Mouse (Mus musculus): Measurements from ENCODE around the gene Sap30l.
"Not testable (repeated sequence)": the region's sequence is repeated elsewhere in the genome, so short reads cannot be mapped to it uniquely, and the experiment has no call there.

The Sap30l gene

DNA sequence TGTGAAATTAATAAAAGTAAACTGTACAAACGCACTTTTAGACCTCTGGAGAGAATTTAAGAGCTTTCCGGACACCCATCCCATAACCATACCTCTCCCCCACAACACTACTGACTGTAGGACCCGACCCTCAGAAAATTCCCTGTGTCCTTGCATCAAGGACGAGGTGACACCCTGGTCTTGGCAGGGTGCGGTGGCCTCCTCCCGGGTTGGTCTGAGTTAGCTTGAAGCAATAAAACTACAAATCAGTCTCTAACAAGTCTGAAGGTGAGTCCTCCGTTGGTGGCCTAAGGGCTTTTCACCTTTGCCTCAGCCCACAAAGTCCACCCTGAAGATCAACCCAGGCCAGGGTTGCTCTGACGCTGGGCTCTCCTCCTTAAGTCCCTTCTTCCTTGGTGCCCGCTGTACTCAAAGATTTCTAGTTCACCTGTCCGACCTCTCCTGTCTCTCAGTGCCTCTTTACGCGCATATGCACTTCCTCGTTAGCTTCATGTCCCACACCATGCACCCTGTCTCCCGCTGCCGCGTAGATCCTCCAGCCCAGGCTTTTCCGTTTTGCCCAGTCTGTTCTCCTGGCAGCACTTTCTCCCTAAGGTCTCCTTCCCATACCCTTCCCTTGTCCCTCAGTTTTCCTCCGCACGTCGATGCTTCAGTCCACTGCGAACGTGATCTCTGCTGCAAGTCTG, 1.0 kb upstream of the Sap30l start:
- no peak for DNase-seq

- peak; percentile 56 for DNase-seq
Observed at GRCm38 (mm10) chr11:57801766-57802510, 501 bp downstream of the Sap30l start.

DNA sequence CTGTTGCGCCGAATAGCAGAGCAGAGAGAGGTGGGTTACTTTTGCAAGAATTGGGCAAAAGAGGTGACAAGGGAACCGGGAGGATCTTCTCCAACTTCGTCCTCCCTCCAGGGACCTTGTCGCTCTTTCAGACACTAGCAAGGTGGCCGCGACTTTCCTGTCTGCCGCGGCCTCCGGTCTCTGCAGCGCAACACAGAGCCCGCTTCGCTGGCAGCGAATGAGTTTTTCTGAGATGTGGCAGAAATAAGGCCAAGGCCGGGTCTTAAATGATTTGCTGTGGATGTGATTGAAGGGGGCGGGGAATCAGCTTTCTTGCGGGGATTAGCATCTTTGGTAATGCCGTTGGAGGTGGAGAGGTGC, 1.1 kb downstream of the Sap30l start:
- peak; percentile 15 for DNase-seq

DNA sequence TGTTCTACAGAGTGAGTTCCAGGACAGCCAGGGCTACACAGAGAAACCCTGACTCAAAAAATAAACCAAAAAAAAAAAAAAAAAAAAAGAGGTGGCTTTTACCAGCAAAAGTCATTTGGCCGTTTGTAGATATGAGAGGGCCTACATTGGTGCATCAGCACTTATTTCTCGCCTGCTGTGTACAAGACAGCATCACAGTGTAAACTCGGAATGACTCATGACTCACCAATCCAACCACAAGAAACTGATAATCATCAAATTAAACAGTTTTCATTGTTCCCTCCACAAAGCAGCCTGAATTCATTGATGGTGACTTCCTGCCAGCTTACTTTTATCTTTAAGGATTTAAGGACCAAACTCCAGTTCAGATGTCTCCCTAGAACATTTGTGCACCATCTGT, 3.6 kb downstream of the Sap30l start:
- DNase-seq, result no peak

DNA sequence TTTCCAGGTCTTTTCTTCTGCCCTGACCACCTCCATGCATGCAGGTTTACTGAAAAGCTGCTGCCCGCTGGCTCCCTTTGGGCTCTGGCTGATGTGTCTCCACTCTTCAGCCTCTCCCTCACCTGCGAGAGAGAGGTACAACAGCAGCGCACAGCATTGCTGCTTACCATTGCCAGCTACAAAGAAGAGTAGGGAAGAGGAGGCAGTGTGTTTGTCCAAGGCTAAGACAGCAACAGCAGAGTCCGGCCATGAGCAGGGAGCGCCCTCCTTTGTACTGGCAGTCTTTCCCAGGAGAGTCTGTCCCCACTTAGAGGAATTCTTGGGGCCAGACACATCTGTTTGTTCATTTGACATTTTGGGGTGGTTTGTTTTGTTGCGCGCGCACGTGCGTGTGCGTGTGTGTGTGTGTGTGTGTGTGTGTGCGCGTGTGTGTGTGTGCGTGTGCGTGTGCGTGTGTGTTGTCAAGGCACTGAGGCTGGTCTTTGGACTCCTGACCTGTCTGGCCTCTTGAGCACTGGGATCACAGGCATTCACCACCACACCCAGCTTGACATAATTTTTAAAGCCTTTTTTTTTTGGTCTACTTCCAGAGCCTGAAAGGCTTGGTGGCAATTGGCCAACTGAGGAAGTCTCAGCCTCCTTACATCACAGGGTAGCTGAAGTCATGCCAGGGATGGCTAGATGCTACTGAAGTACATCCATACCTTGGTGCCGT, 7.7 kb downstream of the Sap30l start:
- DNase-seq, result no peak

GRCm38 (mm10) chr11:57809732-57810098, 8.3 kb downstream of the Sap30l start:
- DNase-seq, result no peak

DNA sequence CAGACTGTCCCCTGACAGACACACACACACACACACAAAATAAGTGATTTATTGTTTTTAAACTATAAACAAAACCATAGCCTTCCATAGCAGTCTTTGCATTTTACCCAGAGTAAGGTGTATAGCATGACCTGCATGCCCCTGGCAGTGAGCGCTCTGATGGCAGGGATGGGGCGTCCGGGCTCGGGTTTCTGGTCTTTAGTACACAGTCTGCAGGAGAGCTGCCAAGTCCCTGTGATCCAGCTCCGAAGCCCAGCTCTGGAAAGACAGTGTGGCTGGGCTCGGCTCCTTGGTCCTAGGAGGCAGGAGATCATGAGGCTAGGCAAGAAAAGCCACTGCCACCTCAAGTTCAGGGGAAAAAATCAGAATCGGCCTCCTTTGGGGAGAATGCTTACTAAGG, 9.6 kb downstream of the Sap30l start:
- no peak for DNase-seq

DNA sequence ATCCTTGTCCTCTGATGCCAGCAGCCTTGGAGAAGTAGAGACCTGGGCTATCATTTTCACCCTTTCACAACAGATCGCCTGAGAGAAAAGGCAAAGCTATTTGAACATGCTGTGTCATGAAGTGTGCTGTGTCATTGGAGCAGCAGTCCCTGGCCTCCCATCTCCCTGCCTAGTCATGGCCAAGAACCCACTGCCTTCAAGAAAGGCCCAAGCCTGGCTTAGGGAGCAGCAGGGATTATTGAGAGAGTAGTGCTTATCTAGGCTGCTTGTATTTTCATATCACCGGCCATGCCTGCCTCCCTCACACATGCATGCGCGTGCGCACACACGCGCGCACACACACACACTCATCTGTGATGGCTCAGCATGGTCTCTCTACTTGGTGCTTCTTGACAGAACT, 10.8 kb downstream of the Sap30l start:
- DNase-seq, result no peak

- no peak for DNase-seq
Observed at GRCm38 (mm10) chr11:57813641-57814040, 12.2 kb downstream of the Sap30l start.

- no peak for DNase-seq
Observed at GRCm38 (mm10) chr11:57818189-57818588, 16.8 kb downstream of the Sap30l start.

- peak; percentile 83 for DNase-seq
Observed at GRCm38 (mm10) chr11:57819999-57820581, 18.7 kb downstream of the Sap30l start.

GRCm38 (mm10) chr11:57823159-57823558, 21.7 kb downstream of the Sap30l start:
- DNase-seq, result not testable (repeated sequence)

- DNase-seq, result no peak
Observed at GRCm38 (mm10) chr11:57823714-57824113, 22.3 kb downstream of the Sap30l start.

GRCm38 (mm10) chr11:57825234-57825633, 23.8 kb downstream of the Sap30l start:
- DNase-seq, result not testable (repeated sequence)

GRCm38 (mm10) chr11:57827048-57827914, 25.8 kb downstream of the Sap30l start:
- no peak for DNase-seq

DNA sequence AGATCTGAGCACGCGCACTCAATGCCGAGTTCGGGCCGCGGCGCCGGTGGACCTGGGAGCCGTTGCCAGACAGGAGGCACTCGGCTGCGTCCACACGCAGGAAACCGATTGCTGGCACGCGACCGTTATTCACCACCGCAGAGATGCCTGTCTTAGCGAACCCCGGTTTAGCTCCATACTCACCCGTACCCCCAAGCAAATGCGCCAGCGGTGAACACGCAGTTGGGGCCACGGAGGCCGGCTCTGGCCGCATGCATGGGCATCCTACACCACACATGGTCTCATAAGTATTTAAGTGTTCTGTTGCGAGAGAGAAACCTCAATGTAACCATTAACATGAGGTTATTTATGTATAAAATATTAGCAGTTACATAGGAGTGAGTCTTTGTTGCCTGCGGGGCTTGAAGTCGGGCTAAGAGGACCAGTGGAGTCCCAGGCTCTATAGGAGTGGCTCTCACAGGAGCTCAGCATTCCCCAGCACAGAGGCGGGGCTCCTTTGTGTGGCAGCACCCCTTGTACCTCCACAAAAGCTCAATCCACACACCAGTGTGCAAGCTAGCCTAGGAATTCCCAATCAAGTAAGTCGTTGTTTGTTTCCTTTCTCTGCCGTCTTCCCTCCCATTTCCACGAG, 26.6 kb downstream of the Sap30l start:
- DNase-seq, result peak; percentile 8

DNA sequence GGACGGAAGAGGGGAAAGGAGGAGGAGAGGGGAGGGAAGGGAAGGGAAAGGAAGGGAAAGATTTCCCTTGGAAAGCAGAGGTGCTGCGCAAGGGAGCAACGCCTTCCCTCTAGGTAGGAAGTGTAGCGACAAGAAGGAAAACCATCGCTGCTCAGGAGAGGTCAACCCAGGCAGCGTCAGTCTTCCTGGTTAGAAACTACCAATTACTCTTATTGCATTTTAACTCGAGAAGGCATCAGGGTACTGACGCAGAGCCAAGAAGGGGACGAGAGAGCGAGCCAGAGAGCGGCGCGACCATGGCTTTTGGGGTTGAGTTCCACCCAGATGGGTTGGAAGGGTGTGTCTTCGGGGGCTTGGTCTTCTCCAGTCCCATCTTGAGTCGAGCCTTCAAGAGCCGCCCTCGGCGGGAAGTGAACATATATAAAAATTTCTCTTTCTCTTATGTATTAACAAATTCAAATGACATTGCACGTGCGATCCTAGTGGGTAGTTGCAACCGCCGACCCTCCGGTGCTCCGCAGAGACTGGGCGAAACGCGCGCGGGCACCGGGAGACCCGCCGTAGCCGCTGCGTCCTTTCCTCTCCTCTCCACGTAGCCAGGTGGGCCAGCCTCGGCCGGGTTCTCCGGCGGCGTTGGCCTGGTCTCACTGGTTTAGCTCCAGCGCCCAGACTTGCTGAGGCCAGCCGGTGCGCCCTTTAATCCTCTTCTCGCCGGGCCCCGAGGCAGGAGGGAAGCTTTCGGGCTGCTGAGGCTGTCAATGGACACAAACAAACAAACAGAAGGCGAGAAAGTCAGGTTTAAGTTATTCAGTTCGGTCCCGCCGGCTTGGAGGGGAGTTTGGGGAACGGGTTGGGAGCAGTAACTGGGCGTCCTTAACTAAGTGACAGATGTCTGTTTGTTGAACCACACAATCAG, 27.8 kb downstream of the Sap30l start:
- no peak for DNase-seq

GRCm38 (mm10) chr11:57829871-57830775, 28.7 kb downstream of the Sap30l start:
- DNase-seq, result no peak

- no peak for DNase-seq
Observed at GRCm38 (mm10) chr11:57831281-57831781, 29.9 kb downstream of the Sap30l start.

DNA sequence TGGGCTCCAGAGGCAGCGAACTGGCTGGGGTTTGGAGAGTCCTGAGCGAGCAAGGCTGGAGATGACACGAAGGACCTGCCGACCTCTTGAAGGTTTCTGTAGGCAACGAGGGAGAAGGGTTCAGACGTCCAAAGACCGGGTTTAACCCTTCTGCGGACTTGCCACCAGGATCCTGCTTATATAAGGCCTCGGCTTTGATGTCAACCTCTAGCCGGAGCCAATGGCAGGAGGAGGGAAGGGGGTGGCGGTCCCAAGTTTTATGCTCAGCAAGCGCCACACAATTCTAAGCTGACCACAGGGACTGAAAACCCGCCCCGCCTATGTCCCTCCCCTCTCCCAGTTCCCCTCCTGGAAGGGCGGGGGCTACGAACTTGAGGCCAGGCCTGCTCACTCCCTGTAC, 30.4 kb downstream of the Sap30l start:
- DNase-seq, result no peak

Data from lung, postnatal 36 days (tissue).